Mouse (Mus musculus): Measurements from ENCODE around the gene Proser2.

- TF ChIP-seq E2F4 (IDR thresholded peaks at IDR 0.05; ENCODE audit: insufficient read depth) (no peak), TCF12 (IDR thresholded peaks at IDR 0.05; ENCODE audit: insufficient read depth, poor library complexity, severe bottlenecking) (no peak), POLR2A (IDR thresholded peaks at IDR 0.05; ENCODE audit: insufficient read length, low read depth) (no peak), MAX (IDR thresholded peaks at IDR 0.05; ENCODE audit: low read depth) (no peak)
These were observed 1.1 kb downstream of the Proser2 start for GRCm38 (mm10) chr2:6128881-6129280.
